Mouse (Mus musculus): Measurements from ENCODE around the gene Gm45208. TPM values are rescaled to one million over a fixed set of nuclear protein-coding genes. Genes with fewer than 3 reads are reported as not detected.

Gene Gm45208
- polyA plus RNA-seq (2015; fragmentation: Nextera tagmentation; extraction: Ambion mirVana), result 1.1 TPM in 1 of 2 replicates, not detected in the other

GRCm38 (mm10) chrX:7721514-7722281 is at the start of gene Gm45208:
TSS of gene Gm45208 (plus strand) at chrX:7722245.

GRCm38 (mm10) chrX:7680864-7681263 is 41.2 kb upstream of the Gm45208 start, which contains the start of gene Magix:
TSS of gene Magix (minus strand) at chrX:7681251.

GRCm38 (mm10) chrX:7696954-7697381 is 25.1 kb upstream of the Gm45208 start, which contains the start of gene Gpkow:
TSS of gene Gpkow (plus strand) at chrX:7697131.

DNA sequence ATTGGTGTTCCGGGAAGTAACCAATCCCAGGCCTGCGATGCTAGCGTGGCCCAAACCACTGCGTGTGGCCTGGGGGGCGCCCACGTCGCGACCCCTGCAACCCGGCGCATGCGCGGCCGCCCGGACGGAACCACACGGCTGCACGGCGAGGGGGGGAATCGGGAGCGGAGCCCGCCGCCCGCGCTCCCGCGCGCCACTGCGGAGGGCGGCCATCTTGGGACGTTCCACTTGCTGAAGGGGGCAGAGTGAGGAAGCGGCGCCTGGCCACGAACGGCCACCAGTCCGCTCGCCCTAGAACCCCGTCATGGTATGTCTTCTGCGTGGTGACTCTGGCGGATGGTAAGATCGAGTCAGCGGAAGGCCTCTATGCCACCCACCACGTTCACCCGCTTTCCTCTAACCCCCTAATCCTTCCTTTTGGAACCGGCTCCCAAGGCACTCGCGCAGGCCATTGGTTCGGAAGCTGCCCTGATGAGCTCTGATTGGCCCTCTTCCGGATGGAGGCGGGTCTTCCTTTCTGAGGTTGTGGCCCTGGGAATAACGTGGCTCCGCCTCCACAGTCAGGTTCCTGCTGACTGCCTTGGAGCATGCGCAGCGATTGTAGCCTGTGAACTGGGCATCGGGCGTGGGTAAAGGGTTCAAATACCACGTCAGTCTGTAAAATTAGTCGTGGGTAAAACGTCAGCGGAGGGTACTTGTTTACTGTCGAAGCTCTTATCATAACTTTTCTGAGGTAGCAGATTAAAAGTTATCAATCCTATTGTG is 7.7 kb upstream of the Gm45208 start, which contains the start of gene Wdr45:
Wdr45 (plus strand) TSS at position 199 of the 765 bp plus-strand sequence.

DNA sequence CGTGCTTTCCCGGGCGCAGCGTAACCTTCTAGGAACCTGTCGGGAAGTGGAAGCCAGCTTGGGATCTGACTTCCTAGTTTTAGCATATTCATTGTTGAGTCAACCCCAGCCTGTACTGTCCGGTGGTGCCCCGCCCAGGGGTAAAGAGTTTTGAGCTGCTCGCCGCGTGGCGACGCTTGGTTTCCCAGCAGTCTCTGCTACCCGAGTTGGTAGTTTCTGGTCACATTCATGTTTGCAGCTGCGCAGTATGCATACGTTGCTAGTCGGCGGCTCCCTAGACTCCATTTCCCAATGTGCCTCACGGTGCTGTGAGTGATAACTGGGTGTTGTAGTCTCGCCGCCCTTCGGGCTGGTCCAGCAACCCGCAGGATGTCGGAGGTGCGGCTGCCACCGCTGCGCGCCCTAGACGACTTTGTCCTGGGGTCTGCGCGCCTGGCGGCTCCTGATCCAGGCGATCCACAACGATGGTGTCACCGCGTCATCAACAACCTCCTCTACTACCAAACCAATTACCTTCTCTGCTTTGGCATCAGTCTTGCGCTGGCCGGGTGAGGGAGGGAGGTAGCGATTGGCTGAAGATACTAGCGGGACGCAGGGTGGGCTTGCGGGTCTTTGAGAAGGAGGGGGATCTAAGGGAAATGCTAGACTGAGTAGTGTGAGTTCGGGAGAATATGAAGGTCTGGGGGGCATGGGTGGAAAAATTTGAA is 6.3 kb downstream of the Gm45208 start, which contains the start of gene Praf2:
Praf2 (plus strand) TSS at position 225 of the 707 bp plus-strand sequence.

GRCm38 (mm10) chrX:7750432-7751116 is 28.5 kb downstream of the Gm45208 start, which contains the start of gene Ccdc120:
TSS of gene Ccdc120 (minus strand) at chrX:7750905.

GRCm38 (mm10) chrX:7762137-7762920 is 40.3 kb downstream of the Gm45208 start, which contains the start of gene Tfe3:
TSS of gene Tfe3 (plus strand) at chrX:7762560.

Other genes with a start within 250 kb of the Gm45208 start
- 0.14 TPM in 1 of 2 replicates, not detected in the other for gene Foxp3, start 148.6 kb upstream of the Gm45208 start, polyA plus RNA-seq (2015; fragmentation: Nextera tagmentation; extraction: Ambion mirVana)
- 9.4 and 10.0 TPM in 2 replicates for gene Ppp1r3f, start 148.0 kb upstream of the Gm45208 start, polyA plus RNA-seq (2015; fragmentation: Nextera tagmentation; extraction: Ambion mirVana)
- 19.7 and 20.6 TPM in 2 replicates for gene Ccdc22, start 116.7 kb upstream of the Gm45208 start, polyA plus RNA-seq (2015; fragmentation: Nextera tagmentation; extraction: Ambion mirVana)
- gene Cacna1f, start 115.2 kb upstream of the Gm45208 start, polyA plus RNA-seq (2015; fragmentation: Nextera tagmentation; extraction: Ambion mirVana), result 0.03 and 0.19 TPM in 2 replicates
- gene Syp, start 83.8 kb upstream of the Gm45208 start, polyA plus RNA-seq (2015; fragmentation: Nextera tagmentation; extraction: Ambion mirVana), result 301 and 346 TPM in 2 replicates
- 1.6 and 1.8 TPM in 2 replicates for gene Prickle3, start 65.0 kb upstream of the Gm45208 start, polyA plus RNA-seq (2015; fragmentation: Nextera tagmentation; extraction: Ambion mirVana)
- gene Plp2, start 50.9 kb upstream of the Gm45208 start, polyA plus RNA-seq (2015; fragmentation: Nextera tagmentation; extraction: Ambion mirVana), result 24.1 and 30.5 TPM in 2 replicates
- 0.09 TPM in 1 of 2 replicates, not detected in the other for gene Magix, start 41.0 kb upstream of the Gm45208 start, polyA plus RNA-seq (2015; fragmentation: Nextera tagmentation; extraction: Ambion mirVana)
- 36.7 and 37.7 TPM in 2 replicates for gene Gpkow, start 25.1 kb upstream of the Gm45208 start, polyA plus RNA-seq (2015; fragmentation: Nextera tagmentation; extraction: Ambion mirVana)
- gene Wdr45, start 7.9 kb upstream of the Gm45208 start, polyA plus RNA-seq (2015; fragmentation: Nextera tagmentation; extraction: Ambion mirVana), result 32.1 and 33.5 TPM in 2 replicates
- gene Praf2, start 6.2 kb downstream of the Gm45208 start, polyA plus RNA-seq (2015; fragmentation: Nextera tagmentation; extraction: Ambion mirVana), result 127 and 148 TPM in 2 replicates
- gene Ccdc120, start 28.7 kb downstream of the Gm45208 start, polyA plus RNA-seq (2015; fragmentation: Nextera tagmentation; extraction: Ambion mirVana), result 38.8 and 40.7 TPM in 2 replicates
- 21.2 and 23.8 TPM in 2 replicates for gene Tfe3, start 40.3 kb downstream of the Gm45208 start, polyA plus RNA-seq (2015; fragmentation: Nextera tagmentation; extraction: Ambion mirVana)
- 52.2 and 56.6 TPM in 2 replicates for gene Gripap1, start 67.5 kb downstream of the Gm45208 start, polyA plus RNA-seq (2015; fragmentation: Nextera tagmentation; extraction: Ambion mirVana)
- gene Kcnd1, start 100.0 kb downstream of the Gm45208 start, polyA plus RNA-seq (2015; fragmentation: Nextera tagmentation; extraction: Ambion mirVana), result 7.6 and 8.1 TPM in 2 replicates
- gene Otud5, start 119.1 kb downstream of the Gm45208 start, polyA plus RNA-seq (2015; fragmentation: Nextera tagmentation; extraction: Ambion mirVana), result 34.5 and 38.3 TPM in 2 replicates
- 27.0 and 30.5 TPM in 2 replicates for gene Pim2, start 156.0 kb downstream of the Gm45208 start, polyA plus RNA-seq (2015; fragmentation: Nextera tagmentation; extraction: Ambion mirVana)
- 50.9 and 54.9 TPM in 2 replicates for gene Slc35a2, start 161.8 kb downstream of the Gm45208 start, polyA plus RNA-seq (2015; fragmentation: Nextera tagmentation; extraction: Ambion mirVana)
- gene Pqbp1, start 177.0 kb downstream of the Gm45208 start, polyA plus RNA-seq (2015; fragmentation: Nextera tagmentation; extraction: Ambion mirVana), result 190 and 200 TPM in 2 replicates
- 124 and 134 TPM in 2 replicates for gene Timm17b, start 177.1 kb downstream of the Gm45208 start, polyA plus RNA-seq (2015; fragmentation: Nextera tagmentation; extraction: Ambion mirVana)
- gene Gm10491, start 185.6 kb downstream of the Gm45208 start, polyA plus RNA-seq (2015; fragmentation: Nextera tagmentation; extraction: Ambion mirVana), result not detected in 2 replicates
- gene Gm10490, start 187.3 kb downstream of the Gm45208 start, polyA plus RNA-seq (2015; fragmentation: Nextera tagmentation; extraction: Ambion mirVana), result not detected in 2 replicates
- 611 and 654 TPM in 2 replicates for gene Pcsk1n, start 197.6 kb downstream of the Gm45208 start, polyA plus RNA-seq (2015; fragmentation: Nextera tagmentation; extraction: Ambion mirVana)
- not detected in 2 replicates for gene Eras, start 206.4 kb downstream of the Gm45208 start, polyA plus RNA-seq (2015; fragmentation: Nextera tagmentation; extraction: Ambion mirVana)
- gene Hdac6, start 225.6 kb downstream of the Gm45208 start, polyA plus RNA-seq (2015; fragmentation: Nextera tagmentation; extraction: Ambion mirVana), result 43.4 and 50.9 TPM in 2 replicates